Mouse (Mus musculus): Measurements from ENCODE around the gene Med18. TPM values are rescaled to one million over a fixed set of nuclear protein-coding genes. Genes with fewer than 3 reads are reported as not detected.

Med18 gene
- polyA plus RNA-seq (2012; rRNA removed): 2.7 and 3.7 TPM in 2 replicates

DNA sequence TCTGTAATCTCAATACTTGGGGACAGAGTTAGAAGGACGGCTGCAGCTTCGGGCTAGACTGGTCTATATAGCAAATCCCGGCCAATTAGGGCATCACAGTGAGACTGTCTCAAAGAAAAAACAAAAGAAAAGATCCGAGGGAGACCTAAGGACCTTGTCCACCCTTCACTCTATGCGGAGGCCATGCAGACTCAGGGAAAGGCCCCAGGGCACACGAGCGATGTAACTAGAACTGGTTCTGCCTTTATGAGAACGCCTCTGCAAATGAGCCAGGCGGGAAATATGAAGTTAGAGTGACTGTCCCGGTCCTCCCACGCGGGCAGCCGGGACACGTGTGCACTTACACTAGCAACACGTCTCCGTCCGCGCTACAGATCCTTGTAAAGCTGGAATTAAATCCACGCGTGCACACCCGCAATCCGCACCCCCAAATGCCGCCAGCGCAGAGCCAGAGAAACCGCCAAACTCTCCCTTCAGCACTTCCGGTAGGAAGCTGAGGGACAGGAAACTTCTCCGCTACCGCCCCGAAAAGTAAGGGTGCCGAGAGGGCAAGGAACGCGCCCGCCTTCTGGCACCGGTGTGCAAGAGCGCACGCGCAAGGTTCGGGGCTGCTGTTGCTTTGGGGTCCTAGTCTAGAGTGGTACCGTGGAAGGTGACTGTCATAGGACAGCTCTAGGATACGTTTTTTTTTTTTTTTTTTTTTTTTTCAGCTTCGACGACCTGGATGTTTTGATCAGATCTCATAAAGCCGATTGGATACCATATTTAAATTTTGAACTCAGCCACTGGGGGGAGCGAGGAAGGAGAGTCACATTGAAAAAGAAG, at the start of gene Med18:
TSS of gene Med18 (minus strand) at position 492 of the 825 bp plus-strand sequence.

GRCm38 (mm10) chr4:132510352-132510798, 46.7 kb upstream of the Med18 start, which contains the start of gene Sesn2:
Gene Sesn2, minus strand, starts transcription at chr4:132510501.

DNA sequence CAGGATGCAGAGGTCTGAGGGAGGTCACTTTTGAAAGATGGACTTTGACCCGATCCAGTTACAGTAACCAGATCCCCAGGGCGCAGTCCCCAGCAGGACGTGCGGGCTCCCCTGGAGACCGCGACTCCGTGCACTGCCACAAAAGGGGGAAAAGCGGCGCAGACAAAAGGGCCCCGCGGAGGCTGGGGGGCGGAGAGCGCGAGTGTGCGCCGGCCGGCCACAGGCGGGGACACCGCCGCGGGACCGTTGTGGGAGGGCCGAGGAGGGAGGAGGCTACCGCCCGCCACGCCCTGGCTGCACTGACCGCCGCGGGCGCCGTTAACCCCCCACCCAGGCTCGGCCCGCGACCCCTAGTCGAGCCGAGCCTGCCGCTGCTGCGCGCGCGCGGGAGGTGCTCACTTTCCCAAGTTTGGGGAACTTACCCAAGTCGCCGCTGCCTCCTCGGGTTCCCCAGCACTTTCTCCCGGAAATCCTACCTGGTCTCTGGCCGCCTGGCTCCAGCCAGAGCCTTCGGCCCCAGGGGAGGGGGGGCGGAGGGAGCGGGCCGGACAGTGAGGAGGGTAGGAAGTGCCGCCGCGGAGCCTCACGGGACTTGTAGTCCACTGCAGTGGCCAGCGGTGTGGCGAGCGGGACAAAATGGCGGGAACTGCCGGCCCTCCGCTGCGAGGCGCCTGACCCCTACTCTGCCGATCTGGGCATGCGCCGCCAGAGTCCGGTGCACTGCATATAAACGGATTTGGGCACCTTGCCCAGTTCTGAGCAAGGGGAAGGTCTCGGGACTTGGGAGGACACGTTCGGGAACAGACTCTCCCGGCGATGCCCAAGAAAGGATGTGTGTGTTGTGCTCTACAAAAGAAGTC, 41.6 kb downstream of the Med18 start, which contains the start of gene Phactr4:
TSS of gene Phactr4 (minus strand) at position 567 of the 860 bp plus-strand sequence.

Other genes with a start within 250 kb of the Med18 start
- gene Gmeb1, start 202.3 kb downstream of the Med18 start, polyA plus RNA-seq (2012; rRNA removed): 9.8 and 14.2 TPM in 2 replicates
- 3.2 and 6.4 TPM in 2 replicates for gene Taf12, start 189.5 kb downstream of the Med18 start, polyA plus RNA-seq (2012; rRNA removed)
- gene Rab42, start 160.5 kb downstream of the Med18 start, polyA plus RNA-seq (2012; rRNA removed): 4.2 and 5.1 TPM in 2 replicates
- 13.8 and 18.0 TPM in 2 replicates for gene Trnau1ap, start 134.4 kb downstream of the Med18 start, polyA plus RNA-seq (2012; rRNA removed)
- 11.3 and 11.9 TPM in 2 replicates for gene Rcc1, start 110.3 kb downstream of the Med18 start, polyA plus RNA-seq (2012; rRNA removed)
- 10.0 and 11.8 TPM in 2 replicates for gene Phactr4, start 41.4 kb downstream of the Med18 start, polyA plus RNA-seq (2012; rRNA removed)
- gene Sesn2, start 46.6 kb upstream of the Med18 start, polyA plus RNA-seq (2012; rRNA removed): 11.0 and 12.6 TPM in 2 replicates
- 144 and 165 TPM in 2 replicates for gene Atpif1, start 69.7 kb upstream of the Med18 start, polyA plus RNA-seq (2012; rRNA removed)
- 10.1 and 13.4 TPM in 2 replicates for gene Dnajc8, start 71.6 kb upstream of the Med18 start, polyA plus RNA-seq (2012; rRNA removed)
- 4.0 and 5.9 TPM in 2 replicates for gene Ptafr, start 100.1 kb upstream of the Med18 start, polyA plus RNA-seq (2012; rRNA removed)
- 16.8 and 17.1 TPM in 2 replicates for gene Eya3, start 175.1 kb upstream of the Med18 start, polyA plus RNA-seq (2012; rRNA removed)